Mouse (Mus musculus) erythroblast, embryonic 14.5 days (primary cell): ENCODE results near the gene Atxn1l.

ENCODE experiments used
- GATA1 ChIP-seq: IDR thresholded peaks from 2 replicates; pipeline ENCODE4 v1.6.1; 2012; ENCODE audit warnings: low read length, inconsistent platforms, mixed read lengths
- TAL1 ChIP-seq: IDR thresholded peaks from 3 replicates; pipeline ENCODE4 v1.6.1; 2012; ENCODE audit warnings: low read length, inconsistent platforms, mixed read lengths

GRCm38 (mm10) chr8:109691769-109692168 lies 45.8 kb downstream of the Atxn1l start:
- TF ChIP-seq GATA1: no peak
- no peak for TF ChIP-seq TAL1
